Mouse (Mus musculus): ENCODE results near the gene Qsox2. TPM values are rescaled to one million over a fixed set of nuclear protein-coding genes. Genes with fewer than 3 reads are reported as not detected.

Qsox2 gene
- 16.9 and 17.4 TPM in 2 replicates for polyA plus RNA-seq (2012; rRNA removed)

GRCm38 (mm10) chr2:26237290-26237782 is at the start of gene Qsox2:
Qsox2 (minus strand) TSS chr2:26237525.

DNA sequence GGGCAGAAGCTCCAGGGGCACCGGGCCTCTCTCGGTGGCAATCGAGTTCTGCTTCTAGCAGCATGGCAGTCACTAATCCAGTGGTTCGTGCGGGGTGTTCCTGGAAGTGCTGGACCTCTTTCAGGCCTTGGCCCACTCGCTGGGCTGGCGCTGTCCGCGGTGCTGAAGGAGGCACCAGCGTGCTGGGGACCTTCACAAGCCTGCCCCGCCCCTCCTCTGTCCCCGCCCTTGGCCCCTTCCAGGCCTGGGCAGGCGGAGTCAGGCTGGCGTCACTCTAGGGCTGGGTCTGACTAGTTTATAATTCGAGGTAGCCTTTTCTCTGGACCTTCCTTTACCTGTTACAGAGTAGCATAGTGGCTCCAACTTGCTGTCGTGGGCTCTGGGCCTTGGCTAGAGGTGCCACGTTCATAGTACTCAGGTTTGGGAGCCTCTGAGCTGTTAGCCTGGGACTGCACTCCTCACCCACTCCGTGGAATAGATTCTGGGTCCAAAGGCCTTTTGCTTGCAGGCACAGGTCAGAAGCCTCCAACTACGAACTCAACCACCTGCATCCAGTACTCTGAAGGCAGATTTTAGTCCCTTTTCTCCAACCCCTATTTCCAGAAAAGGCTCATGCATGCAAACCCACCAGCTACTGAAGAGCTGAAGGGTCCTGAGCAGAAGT is 29.1 kb downstream of the Qsox2 start, which contains the start of gene Lhx3:
Gene Lhx3, minus strand, starts transcription at position 164 of the 664 bp plus-strand sequence.

Other genes starting within 250 kb of the Qsox2 start
- 84.6 and 112 TPM in 2 replicates for gene Ubac1, start 215.8 kb downstream of the Qsox2 start, polyA plus RNA-seq (2012; rRNA removed)
- 4.4 and 6.1 TPM in 2 replicates for gene Nacc2, start 114.3 kb downstream of the Qsox2 start, polyA plus RNA-seq (2012; rRNA removed)
- gene Lhx3, start 29.2 kb downstream of the Qsox2 start, polyA plus RNA-seq (2012; rRNA removed) = 1.7 and 5.5 TPM in 2 replicates
- 0.53 and 0.64 TPM in 2 replicates for gene Ccdc187, start 57.0 kb upstream of the Qsox2 start, polyA plus RNA-seq (2012; rRNA removed)
- gene Gpsm1, start 78.0 kb upstream of the Qsox2 start, polyA plus RNA-seq (2012; rRNA removed) = 90.4 and 91.8 TPM in 2 replicates
- 29.9 and 41.4 TPM in 2 replicates for gene Dnlz, start 114.6 kb upstream of the Qsox2 start, polyA plus RNA-seq (2012; rRNA removed)
- 2.5 and 3.2 TPM in 2 replicates for gene Card9, start 123.4 kb upstream of the Qsox2 start, polyA plus RNA-seq (2012; rRNA removed)
- gene Snapc4, start 143.1 kb upstream of the Qsox2 start, polyA plus RNA-seq (2012; rRNA removed) = 38.3 and 45.5 TPM in 2 replicates
- gene Entr1, start 151.8 kb upstream of the Qsox2 start, polyA plus RNA-seq (2012; rRNA removed) = 171 and 203 TPM in 2 replicates
- 113 and 121 TPM in 2 replicates for gene Pmpca, start 151.8 kb upstream of the Qsox2 start, polyA plus RNA-seq (2012; rRNA removed)
- 37.1 and 43.5 TPM in 2 replicates for gene Inpp5e, start 171.7 kb upstream of the Qsox2 start, polyA plus RNA-seq (2012; rRNA removed)
- gene Sec16a, start 207.7 kb upstream of the Qsox2 start, polyA plus RNA-seq (2012; rRNA removed) = 36.5 and 43.9 TPM in 2 replicates

All from central nervous system, embryonic 11.5 days (tissue).